Mouse (Mus musculus) liver, adult (tissue): ENCODE measurements around the gene Cited4.

Experiments used
- GATA4 ChIP-seq: IDR thresholded peaks from 2 replicates; pipeline ENCODE4 v1.6.1; 2014; ENCODE audit warnings: mild to moderate bottlenecking, low read length; ENCODE audit not compliant: insufficient replicate concordance

Cited4 gene

DNA sequence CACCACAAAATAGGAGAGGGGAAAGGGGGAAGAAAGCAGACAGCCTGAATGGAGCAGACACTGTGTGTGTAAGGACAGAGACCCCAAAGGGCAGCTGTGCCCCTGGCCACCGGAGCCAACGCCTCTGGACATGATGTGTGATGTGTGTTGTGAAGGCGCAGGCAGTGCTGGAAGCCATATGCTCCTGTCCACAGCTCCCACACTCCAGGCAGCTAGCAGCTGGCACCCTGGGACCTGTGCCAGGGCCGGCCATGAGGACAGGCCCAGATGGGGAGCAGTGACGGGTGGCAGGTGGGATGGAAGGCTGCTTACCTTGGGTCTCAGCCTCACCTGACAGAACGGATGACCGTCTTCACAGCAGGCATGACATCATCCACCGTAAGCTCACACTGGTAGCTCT lies 35.7 kb downstream of the Cited4 start:
- TF ChIP-seq GATA4: no peak

DNA sequence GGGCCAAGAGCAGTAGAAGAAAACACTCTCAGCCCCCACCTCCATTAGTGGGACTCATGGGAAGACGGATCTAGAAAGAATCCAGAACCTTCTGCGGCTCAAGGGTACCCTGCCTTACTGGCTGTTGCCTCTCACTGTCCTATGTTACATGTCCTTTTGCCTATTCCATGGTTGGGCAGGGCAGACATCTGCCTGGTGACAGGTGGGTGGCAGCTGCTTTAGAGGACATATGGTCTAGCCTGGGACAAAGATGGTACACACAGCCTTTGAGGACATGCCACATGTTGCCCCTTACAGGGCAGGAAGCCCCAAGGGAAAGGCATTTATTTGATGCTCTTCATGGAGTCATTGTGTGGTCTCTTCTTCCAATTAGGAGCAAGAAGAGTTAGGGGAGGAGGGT lies 36.1 kb downstream of the Cited4 start:
- TF ChIP-seq GATA4: no peak

DNA sequence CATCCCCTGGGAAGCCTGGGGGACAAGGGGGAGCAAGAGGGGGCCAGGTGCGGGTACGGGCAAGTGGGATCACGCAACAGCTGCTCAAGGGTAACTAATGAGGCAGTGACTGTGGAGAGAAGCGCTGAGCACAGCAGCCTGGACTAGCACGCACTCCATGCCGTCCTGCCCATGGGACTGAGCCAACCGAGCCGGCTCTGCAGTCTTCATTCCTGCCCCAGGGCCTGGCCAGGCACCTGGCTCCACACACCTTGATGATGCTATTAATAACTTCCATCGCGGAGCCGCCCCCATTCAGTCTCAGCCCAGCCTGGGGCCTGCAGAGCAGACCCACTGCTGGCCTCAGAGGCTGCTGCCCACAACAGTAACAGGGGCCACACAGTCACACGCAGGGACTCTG lies 45.9 kb downstream of the Cited4 start:
- TF ChIP-seq GATA4: no peak

DNA sequence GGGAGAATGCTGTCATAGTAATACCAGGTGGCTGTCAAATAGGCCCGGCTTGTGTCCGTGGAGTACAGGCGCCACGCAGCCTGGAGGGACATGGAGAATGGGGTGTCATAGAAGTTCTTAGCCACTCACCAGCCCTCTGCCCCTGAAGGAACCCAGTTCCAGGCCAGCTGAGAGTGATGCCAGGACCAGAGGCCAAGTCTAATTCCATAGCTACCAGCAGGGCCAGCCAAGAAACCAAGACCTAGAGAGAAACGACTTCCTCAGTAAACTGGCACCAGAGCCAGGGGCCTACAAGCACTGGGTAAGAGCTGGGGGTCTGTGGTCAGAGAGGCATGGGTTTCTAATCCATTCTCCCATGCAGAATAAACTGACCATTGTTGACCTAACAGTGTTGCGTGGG lies 46.6 kb downstream of the Cited4 start:
- TF ChIP-seq GATA4: no peak

DNA sequence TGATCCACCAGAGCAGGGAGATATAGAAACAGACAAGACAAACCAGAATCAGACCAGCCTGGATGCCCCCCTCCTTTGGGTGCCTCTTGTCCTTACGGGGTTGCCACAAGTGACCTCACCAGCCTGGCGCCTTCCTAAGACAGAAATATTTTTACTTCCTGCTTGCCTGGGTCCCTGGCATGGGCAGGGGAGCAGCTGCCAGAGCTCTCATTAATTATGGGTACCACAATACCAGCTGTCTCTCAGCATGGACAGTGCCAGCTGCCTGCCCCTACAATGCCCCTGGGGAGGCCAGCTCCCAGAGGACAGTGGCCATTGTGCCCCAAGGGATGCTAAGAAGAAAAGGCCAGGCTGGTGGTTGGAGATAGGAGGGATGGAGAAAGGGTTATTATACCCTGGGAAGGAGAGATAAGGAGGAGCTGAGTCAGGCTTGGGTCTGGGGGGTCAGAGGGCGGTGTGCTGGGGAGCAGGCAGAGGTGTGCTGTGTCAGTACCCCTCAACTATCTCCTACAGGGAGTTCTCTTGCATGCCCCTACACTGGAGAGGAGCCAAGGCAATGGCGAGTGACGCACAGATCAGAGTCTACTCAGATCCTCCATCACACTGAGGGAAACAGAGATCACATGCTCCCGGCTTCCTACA lies 47.6 kb downstream of the Cited4 start:
- no peak for TF ChIP-seq GATA4

DNA sequence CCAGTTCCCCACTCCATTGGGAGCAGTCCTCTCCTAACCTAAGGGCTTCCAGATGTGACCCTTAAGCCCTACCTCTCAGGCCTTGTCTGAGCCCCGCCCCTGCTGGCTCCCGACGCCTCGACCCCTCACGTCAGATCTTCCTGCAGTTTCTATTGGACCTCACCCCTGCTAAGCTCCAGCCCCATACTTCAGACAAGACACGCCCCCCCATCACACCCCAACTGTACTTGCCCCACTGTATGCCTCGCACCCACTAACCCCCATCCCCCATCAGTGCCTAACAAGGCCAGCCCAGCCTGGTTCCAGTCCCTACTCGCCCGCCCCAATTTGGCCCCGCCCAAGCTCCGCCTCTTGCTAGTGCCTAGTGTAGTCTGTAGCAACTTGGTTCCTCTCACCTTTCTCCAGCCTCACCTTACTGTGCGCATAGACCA lies 49.8 kb downstream of the Cited4 start:
- TF ChIP-seq GATA4: no peak

DNA sequence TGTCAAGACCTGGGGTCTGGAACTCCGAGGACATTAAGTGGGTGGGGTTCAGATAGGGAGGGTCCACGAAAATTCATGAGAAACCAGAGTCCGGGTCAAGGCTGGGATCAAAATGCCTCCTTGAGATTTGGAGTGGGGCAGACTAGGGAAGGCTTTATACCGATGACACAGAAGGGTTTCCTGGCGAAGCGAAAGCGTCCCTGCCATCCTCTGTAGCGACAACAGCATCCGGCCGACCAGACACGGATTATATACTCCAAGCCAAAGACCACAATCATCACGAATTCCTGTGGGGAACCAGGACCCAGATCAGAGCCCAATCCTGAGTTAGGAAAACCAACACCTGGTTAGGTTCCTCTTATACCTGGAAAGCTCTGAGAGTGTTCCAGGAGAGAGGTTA lies 50.4 kb downstream of the Cited4 start:
- no peak for TF ChIP-seq GATA4
